Mouse (Mus musculus): ENCODE data around the gene Tmem223. TPM values are rescaled to one million over a fixed set of nuclear protein-coding genes. Genes with fewer than 3 reads are reported as not detected.
"Not testable (repeated sequence)": the region's sequence is repeated elsewhere in the genome, so short reads cannot be mapped to it uniquely, and the experiment has no call there.

Tmem223 gene
- polyA plus RNA-seq, 1 experiment = 17.0 TPM

GRCm38 (mm10) chr19:8724392-8724791, 46.4 kb upstream of the Tmem223 start:
- TF ChIP-seq CTCF (IDR thresholded peaks at IDR 0.05; ENCODE audit: control insufficient read depth, insufficient read depth, insufficient replicate concordance, low read depth, low read length) (no peak), POLR2A (IDR thresholded peaks at IDR 0.05; ENCODE audit: control insufficient read depth, low read depth, low read length) (no peak)
- H3K36me3 ChIP-seq (ENCODE audit: control insufficient read depth, insufficient read depth, low read length) = peaks cover 1% of the 10 kb centered on the region
- H3K4me3 ChIP-seq (ENCODE audit: control insufficient read depth, low read depth, low read length) = no peak overlapping the region
- H3K27me3 ChIP-seq (ENCODE audit: control insufficient read depth, insufficient read depth, low read length) = no peaks in the 10 kb centered on the region
- H3K27ac ChIP-seq (ENCODE audit: control insufficient read depth, insufficient read depth, low read depth, low read length) = no peak overlapping the region
- H3K4me1 ChIP-seq (ENCODE audit: control insufficient read depth, insufficient read depth, low read length) = no peaks in the 10 kb centered on the region; the same call in 1 of the 2 replicates

- Histone ChIP-seq H3K27ac (ENCODE audit: control insufficient read depth, insufficient read depth, low read depth, low read length) (no peak overlapping the region), H3K27me3 (ENCODE audit: control insufficient read depth, insufficient read depth, low read length) (no peaks in the 10 kb centered on the region), H3K4me1 (ENCODE audit: control insufficient read depth, insufficient read depth, low read length) (no peaks in the 10 kb centered on the region; the same call in 1 of the 2 replicates), H3K36me3 (ENCODE audit: control insufficient read depth, insufficient read depth, low read length) (peaks cover 1% of the 10 kb centered on the region), H3K4me3 (ENCODE audit: control insufficient read depth, low read depth, low read length) (no peak overlapping the region)
- no peak for TF ChIP-seq CTCF (IDR thresholded peaks at IDR 0.05; ENCODE audit: control insufficient read depth, insufficient read depth, insufficient replicate concordance, low read depth, low read length)
- TF ChIP-seq POLR2A (IDR thresholded peaks at IDR 0.05; ENCODE audit: control insufficient read depth, low read depth, low read length) = no peak
Measured at GRCm38 (mm10) chr19:8725081-8725613, 45.6 kb upstream of the Tmem223 start.

DNA sequence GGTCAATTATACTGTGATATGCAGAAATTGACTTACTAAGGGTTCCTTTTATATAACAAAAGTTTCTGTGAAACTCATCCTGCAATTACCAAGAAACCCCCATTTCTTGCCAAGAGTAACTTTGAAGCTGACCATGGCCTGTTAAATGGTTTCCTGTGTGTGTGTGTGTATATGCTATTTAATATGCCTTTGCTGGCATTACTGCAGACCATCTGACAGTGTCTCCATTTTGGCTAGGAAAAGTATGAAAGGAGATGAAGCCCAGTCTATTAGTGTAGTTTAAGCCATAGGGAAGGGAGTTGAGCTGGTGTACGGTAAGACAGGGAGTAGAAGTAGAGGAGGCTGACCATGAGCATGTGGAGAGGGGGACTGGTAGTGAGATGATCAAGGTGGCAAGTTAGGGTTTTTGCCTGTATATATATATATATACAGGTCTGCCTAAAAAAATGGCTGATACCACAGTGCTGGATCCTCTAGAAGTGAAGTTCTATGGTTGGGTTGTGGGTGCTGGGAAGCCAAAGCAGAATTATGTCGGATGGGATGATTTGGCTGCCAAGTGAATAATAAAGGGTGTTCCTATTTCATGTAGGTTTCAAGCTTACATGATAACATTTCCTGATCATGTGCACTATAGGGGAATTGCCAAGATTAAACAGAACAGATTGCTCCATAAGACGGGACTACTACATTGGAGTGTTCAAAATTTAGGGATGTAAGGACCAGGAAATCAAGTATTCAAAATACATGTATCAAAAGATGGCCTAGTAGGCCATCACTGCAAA, 44.0 kb upstream of the Tmem223 start:
- Histone ChIP-seq H3K27ac (ENCODE audit: control insufficient read depth, insufficient read depth, low read depth, low read length) (no peak overlapping the region), H3K4me1 (ENCODE audit: control insufficient read depth, insufficient read depth, low read length) (no peaks in the 10 kb centered on the region; the same call in 1 of the 2 replicates), H3K4me3 (ENCODE audit: control insufficient read depth, low read depth, low read length) (no peak overlapping the region), H3K36me3 (ENCODE audit: control insufficient read depth, insufficient read depth, low read length) (peaks cover 1% of the 10 kb centered on the region), H3K27me3 (ENCODE audit: control insufficient read depth, insufficient read depth, low read length) (no peaks in the 10 kb centered on the region)
- no peak for TF ChIP-seq POLR2A (IDR thresholded peaks at IDR 0.05; ENCODE audit: control insufficient read depth, low read depth, low read length)

DNA sequence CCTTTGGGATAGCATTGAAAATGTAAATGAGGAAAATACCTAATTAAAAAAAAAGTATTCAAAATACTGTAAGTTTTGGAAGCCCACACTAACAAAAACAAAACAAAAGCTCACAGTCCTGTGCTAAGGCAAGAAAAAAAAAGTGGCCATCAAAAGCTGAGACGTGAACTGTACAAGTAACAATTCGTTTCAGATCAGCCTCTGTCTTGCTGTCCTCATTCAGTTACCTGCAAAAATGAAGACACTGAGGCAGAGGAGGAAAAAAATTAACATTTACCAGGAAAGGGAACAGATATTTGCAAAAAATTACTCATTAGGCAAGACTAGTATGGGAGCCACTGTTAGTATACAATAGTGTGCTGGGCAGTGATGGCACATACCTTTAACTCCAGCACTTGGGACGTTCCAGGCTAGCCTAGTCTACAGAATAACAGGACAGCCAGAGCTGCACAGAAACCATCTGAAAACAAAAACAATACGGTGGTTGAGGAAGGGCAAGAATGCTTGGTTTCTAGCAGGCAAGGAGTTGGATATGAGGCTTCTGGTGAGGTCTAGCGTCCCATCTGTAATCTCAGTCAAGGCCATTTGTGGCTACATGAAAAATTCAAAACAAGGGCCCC, 43.2 kb upstream of the Tmem223 start:
- Histone ChIP-seq H3K4me3 (ENCODE audit: control insufficient read depth, low read depth, low read length) (no peak overlapping the region), H3K27me3 (ENCODE audit: control insufficient read depth, insufficient read depth, low read length) (no peaks in the 10 kb centered on the region), H3K27ac (ENCODE audit: control insufficient read depth, insufficient read depth, low read depth, low read length) (no peak overlapping the region), H3K36me3 (ENCODE audit: control insufficient read depth, insufficient read depth, low read length) (peaks cover 1% of the 10 kb centered on the region), H3K4me1 (ENCODE audit: control insufficient read depth, insufficient read depth, low read length) (no peaks in the 10 kb centered on the region; the same call in 1 of the 2 replicates)
- no peak for TF ChIP-seq POLR2A (IDR thresholded peaks at IDR 0.05; ENCODE audit: control insufficient read depth, low read depth, low read length)
- TF ChIP-seq CTCF (IDR thresholded peaks at IDR 0.05; ENCODE audit: control insufficient read depth, insufficient read depth, insufficient replicate concordance, low read depth, low read length) = no peak

DNA sequence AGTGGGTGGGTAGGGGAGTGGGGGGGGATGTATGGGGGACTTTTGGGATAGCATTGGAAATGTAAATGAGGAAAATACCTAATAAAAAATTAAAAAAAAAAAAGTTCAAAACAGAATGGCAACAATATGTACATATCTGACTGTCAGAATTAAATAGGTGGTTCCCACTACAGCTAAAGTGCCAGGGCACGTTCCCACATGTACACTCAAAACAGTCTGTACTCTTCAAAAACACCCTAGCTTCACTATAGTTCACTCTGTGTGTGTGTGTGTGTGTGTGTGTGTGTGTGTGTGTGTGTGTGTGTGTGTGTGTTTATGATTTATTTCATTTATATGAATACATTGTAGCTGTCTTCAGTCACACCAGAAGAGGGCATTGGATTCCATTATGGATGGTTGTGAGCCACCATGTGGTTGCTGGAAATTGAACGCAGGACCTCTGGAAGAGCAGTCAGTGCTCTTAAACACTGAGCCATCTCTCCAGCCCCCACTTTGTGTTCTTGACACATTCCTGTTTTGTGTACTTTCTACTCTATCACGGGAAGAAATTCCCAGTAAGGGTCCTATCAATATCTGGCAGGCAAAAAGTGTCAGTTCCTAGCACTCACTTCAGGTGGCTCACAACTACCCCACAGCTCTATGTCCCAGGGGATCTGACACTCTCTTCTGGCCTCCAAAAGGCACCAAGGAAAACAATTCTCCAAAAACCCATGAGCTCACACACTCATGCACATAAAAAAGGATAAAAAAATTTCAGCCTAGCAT, 42.3 kb upstream of the Tmem223 start:
- H3K27ac ChIP-seq (ENCODE audit: control insufficient read depth, insufficient read depth, low read depth, low read length); H3K4me1 ChIP-seq (ENCODE audit: control insufficient read depth, insufficient read depth, low read length); H3K27me3 ChIP-seq (ENCODE audit: control insufficient read depth, insufficient read depth, low read length); H3K36me3 ChIP-seq (ENCODE audit: control insufficient read depth, insufficient read depth, low read length); H3K4me3 ChIP-seq (ENCODE audit: control insufficient read depth, low read depth, low read length): not testable (repeated sequence)

GRCm38 (mm10) chr19:8734334-8734733, 36.5 kb upstream of the Tmem223 start:
- Histone ChIP-seq H3K4me1 (ENCODE audit: control insufficient read depth, insufficient read depth, low read length) (no peaks in the 10 kb centered on the region), H3K4me3 (ENCODE audit: control insufficient read depth, low read depth, low read length) (no peak overlapping the region), H3K27ac (ENCODE audit: control insufficient read depth, insufficient read depth, low read depth, low read length) (no peak overlapping the region), H3K27me3 (ENCODE audit: control insufficient read depth, insufficient read depth, low read length) (no peaks in the 10 kb centered on the region), H3K36me3 (ENCODE audit: control insufficient read depth, insufficient read depth, low read length) (no peaks in the 10 kb centered on the region; the same call in 1 of the 2 replicates)
- TF ChIP-seq POLR2A (IDR thresholded peaks at IDR 0.05; ENCODE audit: control insufficient read depth, low read depth, low read length) (no peak), CTCF (IDR thresholded peaks at IDR 0.05; ENCODE audit: control insufficient read depth, insufficient read depth, insufficient replicate concordance, low read depth, low read length) (no peak)

All from testis, adult 2 months (tissue).